Mouse (Mus musculus): ENCODE data around the gene Hmx3.

- no peak for TF ChIP-seq POLR2A (IDR thresholded peaks at IDR 0.05; ENCODE audit: low read depth, low read length)
- TF ChIP-seq CTCF (IDR thresholded peaks at IDR 0.05; ENCODE audit: borderline replicate concordance, insufficient read depth, low read length): no peak
Measured at GRCm38 (mm10) chr7:131555301-131556081, 12.8 kb downstream of the Hmx3 start.
